Mouse (Mus musculus) limb, embryonic 10.5 days (tissue): Measurements from ENCODE around the gene Ap1b1. TPM values are rescaled to one million over a fixed set of nuclear protein-coding genes. Genes with fewer than 3 reads are reported as not detected.
"Not testable (repeated sequence)": the region's sequence is repeated elsewhere in the genome, so short reads cannot be mapped to it uniquely, and the experiment has no call there.

Experiments
- DNase-seq: peaks from one replicate; pipeline ENCODE4 v3.0.0-alpha.2; 2017; ENCODE audit warnings: low spot score
- H3K27ac ChIP-seq: fragments of 300-500 bp; sonication (generic); 2 replicates; pipeline ENCODE4 v1.5.1; 2016; ENCODE audit warnings: mild to moderate bottlenecking
- H3K27me3 ChIP-seq: fragments of 300-500 bp; sonication (generic); 2 replicates; pipeline ENCODE4 v1.6.1; 2016; ENCODE audit warnings: low read depth, mild to moderate bottlenecking; ENCODE audit not compliant: poor library complexity, severe bottlenecking
- H3K36me3 ChIP-seq: fragments of 300-500 bp; sonication (generic); 2 replicates; pipeline ENCODE4 v1.6.1; 2016; ENCODE audit warnings: mild to moderate bottlenecking, moderate library complexity
- H3K4me1 ChIP-seq: fragments of 300-500 bp; sonication (generic); 2 replicates; pipeline ENCODE4 v1.6.1; 2016
- H3K4me3 ChIP-seq: fragments of 300-500 bp; sonication (generic); 2 replicates; pipeline ENCODE4 v1.5.1; 2016; ENCODE audit warnings: mild to moderate bottlenecking, moderate library complexity
- H3K9me3 ChIP-seq: fragments of 300-500 bp; sonication (generic); replicated peaks from 2 replicates; pipeline ENCODE4 v1.6.1; 2016; ENCODE audit warnings: mild to moderate bottlenecking
- WGBS: fragments of 180-500 bp; shearing (Covaris S2); methylation state at CpG from one replicate; pipeline ENCODE4 v1.1.7; 2016; 5-methylcytosine and 5-hydroxymethylcytosine counted together
- microRNA-seq: library from miRNA; unstranded; fragments of <30 nt; microRNA quantifications from one replicate; pipeline ENCODE4, GENCODE M21; 2017
- polyA plus RNA-seq: library from polyadenylated mRNA; unstranded; fragments of >200 nt; fragmentation: Nextera tagmentation; extraction: Ambion mirVana; gene quantifications from 2 replicates; pipeline ENCODE4 v1.2.1, GENCODE M21; 2016

Gene Ap1b1
- polyA plus RNA-seq, 1 experiment from 2014 or later, result 60.2 TPM

- WGBS, result 88% methylated on average over 4 of the region's 5 CpGs
- not testable (repeated sequence) for DNase-seq, H3K4me1 ChIP-seq, H3K27ac ChIP-seq, H3K9me3 ChIP-seq, H3K27me3 ChIP-seq, H3K4me3 ChIP-seq
- peaks cover 92% of the 10 kb centered on the region for H3K36me3 ChIP-seq
These were observed 90.2 kb downstream of the Ap1b1 start for GRCm38 (mm10) chr11:5076843-5077242.

- H3K4me1 ChIP-seq, result no peaks in the 10 kb centered on the region
- H3K4me3 ChIP-seq, result no peak overlapping the region
- H3K27ac ChIP-seq, result no peak overlapping the region
- peaks cover 100% of the 10 kb centered on the region for H3K36me3 ChIP-seq
- no peak for DNase-seq
- WGBS, result 95% methylated on average over 1 of the region's 1 CpGs
- no peaks in the 10 kb centered on the region for H3K27me3 ChIP-seq
- no peaks in the 10 kb centered on the region for H3K9me3 ChIP-seq
These were observed 102.5 kb downstream of the Ap1b1 start for GRCm38 (mm10) chr11:5089147-5089546.

DNA sequence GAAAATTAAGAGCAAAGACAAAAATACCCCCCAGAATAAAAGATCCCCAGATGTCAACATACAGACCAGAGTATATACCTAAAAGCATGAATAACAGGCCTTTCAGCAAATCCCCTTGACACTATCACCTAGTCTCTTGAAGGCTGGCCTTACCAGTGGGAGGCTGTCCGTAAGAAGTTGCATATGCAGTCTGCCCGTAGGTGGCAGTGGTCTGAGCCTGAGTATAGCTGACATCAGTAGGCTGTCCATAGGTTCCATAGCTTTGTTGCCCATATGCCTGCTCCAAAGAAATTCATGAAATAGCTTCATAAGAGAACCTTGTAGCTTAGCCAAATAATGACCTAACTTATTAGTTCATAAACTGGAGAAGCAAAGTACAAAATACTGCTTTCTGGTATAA, 105.1 kb downstream of the Ap1b1 start:
- no peaks in the 10 kb centered on the region for H3K27me3 ChIP-seq
- no peak for DNase-seq
- peaks cover 4% of the 10 kb centered on the region; the same call in 1 of the 2 replicates for H3K4me1 ChIP-seq
- H3K27ac ChIP-seq, result no peak overlapping the region
- WGBS, result 72% methylated on average over 2 of the region's 2 CpGs
- no peak overlapping the region for H3K4me3 ChIP-seq
- H3K36me3 ChIP-seq, result peaks cover 97% of the 10 kb centered on the region
- no peaks in the 10 kb centered on the region for H3K9me3 ChIP-seq

Small RNA genes within 50 kb of the gene (microRNA-seq; reads per million reads assigned to microRNA genes)
- 2.1 reads per million for gene Gm47296

Other genes with a start within 250 kb of the Ap1b1 start
- 0.10 and 0.13 TPM in 2 replicates for gene Cabp7, start 240.0 kb upstream of the Ap1b1 start, polyA plus RNA-seq
- 61.4 and 63.8 TPM in 2 replicates for gene Nf2, start 137.3 kb upstream of the Ap1b1 start, polyA plus RNA-seq
- gene Nipsnap1, start 112.9 kb upstream of the Ap1b1 start, polyA plus RNA-seq, result 75.9 and 84.2 TPM in 2 replicates
- 46.3 and 47.5 TPM in 2 replicates for gene Thoc5, start 91.5 kb upstream of the Ap1b1 start, polyA plus RNA-seq
- 0.08 TPM in 1 of 2 replicates, not detected in the other for gene Nefh, start 38.8 kb upstream of the Ap1b1 start, polyA plus RNA-seq
- 0.34 and 0.51 TPM in 2 replicates for gene Rasl10a, start 71.3 kb downstream of the Ap1b1 start, polyA plus RNA-seq
- 27.5 and 34.4 TPM in 2 replicates for gene Gas2l1, start 78.5 kb downstream of the Ap1b1 start, polyA plus RNA-seq
- gene Rhbdd3, start 112.1 kb downstream of the Ap1b1 start, polyA plus RNA-seq, result 29.0 and 31.6 TPM in 2 replicates
- 893 and 996 TPM in 2 replicates for gene Ewsr1, start 112.4 kb downstream of the Ap1b1 start, polyA plus RNA-seq
- 12.1 and 12.3 TPM in 2 replicates for gene Emid1, start 165.4 kb downstream of the Ap1b1 start, polyA plus RNA-seq